Mouse (Mus musculus) hindbrain, embryonic 16.5 days (tissue): ENCODE data around the gene Srebf2. TPM values are rescaled to one million over a fixed set of nuclear protein-coding genes. Genes with fewer than 3 reads are reported as not detected.

Experiments
- ATAC-seq: fragments of 200-750 bp; cut with Nextera tagmentation; 2 replicates; pipeline ENCODE4 v1.8.0; 2017; ENCODE audit warnings: moderate TSS enrichment, moderate library complexity
- H3K27ac ChIP-seq: fragments of 300-500 bp; sonication (generic); 2 replicates; pipeline ENCODE4 v1.5.1; 2014; ENCODE audit warnings: low read depth, mild to moderate bottlenecking, control low read depth, low read length, moderate library complexity
- H3K27me3 ChIP-seq: fragments of 300-500 bp; sonication (generic); replicated peaks from 2 replicates; pipeline ENCODE4 v1.6.1; 2014; ENCODE audit warnings: low read length; ENCODE audit not compliant: control insufficient read depth, insufficient read depth
- H3K36me3 ChIP-seq: fragments of 300-500 bp; sonication (generic); 2 replicates; pipeline ENCODE4 v1.6.1; 2014; ENCODE audit warnings: mild to moderate bottlenecking, low read length, moderate library complexity, mixed read lengths; ENCODE audit not compliant: control insufficient read depth, insufficient read depth
- H3K4me1 ChIP-seq: fragments of 300-500 bp; sonication (generic); 2 replicates; pipeline ENCODE4 v1.6.1; 2014; ENCODE audit warnings: low read depth, low read length; ENCODE audit not compliant: control insufficient read depth, insufficient read depth
- H3K4me2 ChIP-seq: fragments of 300-500 bp; sonication (generic); 2 replicates; pipeline ENCODE4 v1.6.1; 2014; ENCODE audit warnings: mild to moderate bottlenecking, low read length, control low read depth, moderate library complexity
- H3K4me3 ChIP-seq: fragments of 300-500 bp; sonication (generic); 2 replicates; pipeline ENCODE4 v1.5.1; 2014; ENCODE audit warnings: mild to moderate bottlenecking, low read length, control low read depth, moderate library complexity
- H3K9ac ChIP-seq: fragments of 300-500 bp; sonication (generic); 2 replicates; pipeline ENCODE4 v1.6.1; 2014; ENCODE audit warnings: low read depth, mild to moderate bottlenecking, control low read depth, low read length, moderate library complexity
- H3K9me3 ChIP-seq: fragments of 300-500 bp; sonication (generic); 2 replicates; pipeline ENCODE4 v1.6.1; 2014; ENCODE audit warnings: mild to moderate bottlenecking, low read length, moderate library complexity; ENCODE audit not compliant: control insufficient read depth
- WGBS: fragments of 180-500 bp; shearing (Covaris S2); extraction: QIAGEN DNeasy Blood & Tissue Kit; methylation state at CpG from one replicate; pipeline ENCODE4 v1.1.7; 2014; 5-methylcytosine and 5-hydroxymethylcytosine counted together
- polyA plus RNA-seq: library from polyadenylated mRNA; unstranded; fragments of >200 nt; fragmentation: Nextera tagmentation; extraction: Ambion mirVana; gene quantifications from 2 replicates; pipeline ENCODE4 v1.2.1, GENCODE M21; 2015

Gene Srebf2
- polyA plus RNA-seq, 1 experiment from 2014 or later: 179 TPM

DNA sequence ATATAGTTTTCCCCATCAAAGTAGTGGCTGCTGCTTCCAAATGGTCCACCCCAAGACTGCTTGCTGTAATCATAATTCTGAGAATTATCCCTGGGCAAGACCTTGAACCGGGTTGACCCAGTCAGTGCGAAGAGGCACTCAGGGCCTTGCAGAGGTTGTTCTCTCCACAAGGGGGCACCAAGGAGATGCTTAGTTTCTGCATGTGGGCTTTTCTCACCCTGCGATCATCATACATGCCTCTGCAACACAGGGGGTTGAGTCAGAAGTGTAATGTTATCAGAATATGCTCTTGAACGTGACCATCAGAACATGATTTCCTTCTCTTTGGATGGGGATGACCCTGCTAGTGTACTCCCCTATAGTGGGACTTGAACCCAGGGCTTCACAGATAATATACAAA is 8.4 kb upstream of the Srebf2 start:
- Histone ChIP-seq H3K4me1 (no peaks in the 10 kb centered on the region), H3K9ac (no peak overlapping the region), H3K36me3 (0 out of 2 replicates have a peak, but pooled peaks cover 2% of the 10 kb centered on the region), H3K4me3 (no peak overlapping the region), H3K9me3 (no peaks in the 10 kb centered on the region), H3K27me3 (no peaks in the 10 kb centered on the region), H3K4me2 (no peak overlapping the region), H3K27ac (no peak overlapping the region)
- 0 out of 2 replicates have a peak, but pooled peaks have one; percentile 40 for ATAC-seq
- 44% methylated on average over 4 of the region's 4 CpGs for WGBS

DNA sequence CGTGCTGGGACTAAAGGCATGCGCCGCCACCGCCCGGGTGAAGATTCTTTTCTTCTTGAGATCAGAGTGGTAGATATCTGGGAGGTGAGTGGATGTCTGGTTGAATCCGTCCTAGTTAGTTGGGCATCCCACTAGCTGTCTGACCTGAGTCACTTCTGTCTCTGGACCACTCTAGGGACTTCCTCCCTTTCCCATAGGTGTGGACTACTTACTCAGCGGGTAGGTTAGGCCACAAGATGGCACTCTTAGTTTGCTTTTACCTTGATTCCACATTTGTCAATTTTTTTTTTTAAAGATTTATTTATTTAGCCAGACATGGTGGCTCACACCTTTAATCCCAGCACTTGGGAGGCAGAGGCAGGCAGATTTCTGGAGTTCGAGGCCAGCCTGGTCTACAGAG is 7.8 kb upstream of the Srebf2 start:
- no peak overlapping the region for H3K4me3 ChIP-seq
- H3K4me2 ChIP-seq: no peak overlapping the region
- ATAC-seq: no peak
- no peaks in the 10 kb centered on the region for H3K9me3 ChIP-seq
- 93% methylated on average over 8 of the region's 8 CpGs for WGBS
- 0 out of 2 replicates have a peak, but pooled peaks cover 2% of the 10 kb centered on the region for H3K36me3 ChIP-seq
- no peaks in the 10 kb centered on the region for H3K27me3 ChIP-seq
- H3K9ac ChIP-seq: no peak overlapping the region
- no peak overlapping the region for H3K27ac ChIP-seq
- H3K4me1 ChIP-seq: no peaks in the 10 kb centered on the region

DNA sequence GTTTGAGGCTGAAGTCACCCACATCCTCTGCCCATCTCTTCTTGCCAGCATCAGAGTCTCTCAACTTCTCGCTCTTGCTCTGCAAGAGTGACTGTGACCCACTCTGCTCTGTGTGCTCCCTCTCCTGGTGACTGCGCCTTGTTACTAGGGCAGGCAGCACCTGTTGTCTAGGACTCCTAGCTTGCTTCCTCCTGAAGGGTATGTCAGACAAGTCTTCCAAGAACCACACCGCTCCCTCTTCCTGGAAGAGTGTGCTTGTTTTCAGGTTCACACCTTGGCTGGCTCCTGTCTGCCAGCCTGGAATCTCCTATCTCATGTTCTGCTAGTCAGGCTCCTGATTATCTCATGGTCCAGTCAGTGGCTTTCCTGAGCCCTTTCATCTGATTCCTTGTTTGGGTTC is 6.6 kb upstream of the Srebf2 start:
- Histone ChIP-seq H3K27me3 (no peaks in the 10 kb centered on the region), H3K4me1 (no peaks in the 10 kb centered on the region), H3K36me3 (0 out of 2 replicates have a peak, but pooled peaks cover 2% of the 10 kb centered on the region), H3K4me3 (no peak overlapping the region), H3K4me2 (no peak overlapping the region), H3K27ac (no peak overlapping the region), H3K9ac (no peak overlapping the region), H3K9me3 (no peaks in the 10 kb centered on the region)
- 82% methylated on average over 3 of the region's 3 CpGs for WGBS
- no peak for ATAC-seq

GRCm38 (mm10) chr15:82144157-82144556 is 2.8 kb upstream of the Srebf2 start:
- Histone ChIP-seq H3K9ac (no peak overlapping the region), H3K4me2 (no peak overlapping the region), H3K36me3 (0 out of 2 replicates have a peak, but pooled peaks cover 2% of the 10 kb centered on the region), H3K9me3 (no peaks in the 10 kb centered on the region), H3K27ac (peak overlapping the region; percentile 31; the same call in 1 of the 2 replicates), H3K4me3 (no peak overlapping the region), H3K27me3 (no peaks in the 10 kb centered on the region), H3K4me1 (peaks cover 8% of the 10 kb centered on the region)
- no peak for ATAC-seq
- 85% methylated on average over 5 of the region's 5 CpGs for WGBS

- Histone ChIP-seq H3K4me3 (no peak overlapping the region), H3K27me3 (no peaks in the 10 kb centered on the region), H3K27ac (peak overlapping the region; percentile 98), H3K4me2 (no peak overlapping the region), H3K36me3 (0 out of 2 replicates have a peak, but pooled peaks cover 2% of the 10 kb centered on the region), H3K9me3 (no peaks in the 10 kb centered on the region), H3K9ac (no peak overlapping the region), H3K4me1 (peaks cover 15% of the 10 kb centered on the region)
- no peak for ATAC-seq
- WGBS: 33% methylated on average over 2 of the region's 2 CpGs
Measured at GRCm38 (mm10) chr15:82145408-82145807, 1.6 kb upstream of the Srebf2 start.

GRCm38 (mm10) chr15:82145851-82146769 is 871 bp upstream of the Srebf2 start:
- peak; percentile 19 for ATAC-seq
- H3K4me1 ChIP-seq: peaks cover 15% of the 10 kb centered on the region
- H3K9me3 ChIP-seq: no peaks in the 10 kb centered on the region
- peak overlapping the region; percentile 51 for H3K4me2 ChIP-seq
- 0 out of 2 replicates have a peak, but pooled peaks cover 2% of the 10 kb centered on the region for H3K36me3 ChIP-seq
- H3K27me3 ChIP-seq: no peaks in the 10 kb centered on the region
- 12% methylated on average over 11 of the region's 11 CpGs for WGBS
- H3K27ac ChIP-seq: peak overlapping the region; percentile 98
- H3K4me3 ChIP-seq: peak overlapping the region; percentile 84
- H3K9ac ChIP-seq: peak overlapping the region; percentile 39; the same call in 1 of the 2 replicates

- under 1% methylated on average over 24 of the region's 50 CpGs for WGBS
- Histone ChIP-seq H3K4me1 (peaks cover 15% of the 10 kb centered on the region), H3K4me3 (peak overlapping the region; percentile 84), H3K36me3 (no peaks in the 10 kb centered on the region), H3K4me2 (peak overlapping the region; percentile 63), H3K27ac (peak overlapping the region; percentile 98), H3K9me3 (no peaks in the 10 kb centered on the region), H3K27me3 (no peaks in the 10 kb centered on the region), H3K9ac (peak overlapping the region; percentile 83)
- no peak for ATAC-seq
Measured at GRCm38 (mm10) chr15:82147611-82148111, 680 bp downstream of the Srebf2 start.

DNA sequence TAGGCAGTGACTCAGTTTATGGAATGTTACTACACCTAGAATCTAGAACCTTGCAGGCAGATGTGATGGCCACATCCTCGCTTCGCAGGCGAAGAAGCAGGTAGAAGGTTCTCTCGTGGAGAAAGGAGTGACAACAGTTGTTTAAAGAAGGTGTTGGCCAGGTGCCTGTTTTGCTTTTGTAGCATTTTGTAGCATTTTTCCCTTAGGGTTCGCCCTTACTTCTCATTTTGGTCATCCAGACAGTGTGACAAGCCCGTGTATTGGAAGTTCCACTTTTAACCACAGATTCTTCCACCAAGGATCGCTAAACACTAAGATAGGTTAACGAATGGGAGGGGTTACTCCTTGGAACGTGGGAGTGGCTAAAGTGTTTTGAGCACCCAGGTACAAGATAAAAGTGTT is 1.5 kb downstream of the Srebf2 start:
- Histone ChIP-seq H3K4me1 (peaks cover 15% of the 10 kb centered on the region), H3K9me3 (no peaks in the 10 kb centered on the region), H3K9ac (peak overlapping the region; percentile 83), H3K4me3 (peak overlapping the region; percentile 84), H3K27me3 (no peaks in the 10 kb centered on the region), H3K36me3 (no peaks in the 10 kb centered on the region), H3K27ac (peak overlapping the region; percentile 98), H3K4me2 (peak overlapping the region; percentile 63)
- WGBS: 24% methylated on average over 9 of the region's 9 CpGs
- no peak for ATAC-seq

- no peaks in the 10 kb centered on the region for H3K27me3 ChIP-seq
- H3K4me2 ChIP-seq: no peak overlapping the region
- H3K9me3 ChIP-seq: no peaks in the 10 kb centered on the region
- H3K9ac ChIP-seq: no peak overlapping the region
- H3K4me1 ChIP-seq: peaks cover 15% of the 10 kb centered on the region
- no peak overlapping the region for H3K27ac ChIP-seq
- H3K36me3 ChIP-seq: no peaks in the 10 kb centered on the region
- no peak for ATAC-seq
- no peak overlapping the region for H3K4me3 ChIP-seq
Measured at GRCm38 (mm10) chr15:82150042-82150441, 3.1 kb downstream of the Srebf2 start.
